Mouse (Mus musculus) liver, adult 10 weeks (tissue): ENCODE data around the gene Gm49320. TPM values are rescaled to one million over a fixed set of nuclear protein-coding genes. Genes with fewer than 3 reads are reported as not detected.

ENCODE experiments used
- polyA plus RNA-seq: library from polyadenylated mRNA; stranded (reverse); fragments of 350-450 nt; fragmentation: Illumina TruSeq; extraction: RNeasy Lipid Tissue Mini Kit (QIAGEN cat#74804); gene quantifications from one replicate; pipeline ENCODE4 v1.2.3, GENCODE M21; 2014; ENCODE audit warnings: low read depth, low replicate concordance

The Gm49320 gene
- polyA plus RNA-seq: not detected

DNA sequence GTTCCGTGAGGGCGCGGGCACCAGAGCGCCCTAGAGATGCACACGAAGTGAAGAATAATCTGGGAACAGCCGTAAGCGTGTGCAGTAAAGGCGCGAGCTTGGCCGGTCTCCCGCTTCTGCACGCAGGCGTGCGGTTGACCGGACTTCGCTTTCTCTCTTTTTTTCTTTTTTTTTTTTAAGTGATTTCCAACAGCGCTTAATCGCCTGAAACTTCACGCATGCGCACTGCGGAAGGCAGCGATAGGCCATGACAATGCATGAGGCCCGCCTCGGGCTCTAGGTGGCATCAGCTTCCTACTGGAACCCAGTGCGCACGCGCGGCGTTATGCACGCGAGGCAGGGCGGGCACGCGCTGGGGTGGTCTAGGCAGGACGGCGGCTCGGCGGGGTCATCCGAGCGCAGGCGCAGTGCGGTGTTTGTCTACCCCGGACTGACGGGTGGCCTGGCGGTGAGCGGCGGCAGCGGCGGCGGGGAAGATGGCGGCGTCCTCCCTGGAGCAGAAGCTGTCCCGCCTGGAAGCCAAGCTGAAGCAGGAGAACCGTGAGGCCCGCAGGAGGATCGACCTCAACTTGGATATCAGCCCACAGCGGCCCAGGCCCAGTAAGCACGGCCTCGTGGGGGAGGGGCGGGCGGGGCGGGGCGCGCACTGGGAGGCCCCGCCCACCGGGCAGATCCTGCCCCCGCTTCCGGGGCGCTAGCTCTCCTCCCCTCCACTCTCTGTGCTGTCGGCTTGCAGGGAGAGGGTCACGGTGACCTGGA is at the start of gene Gm49320, which contains the start of gene Map2k7:
Gene Gm49320 (plus strand): TSS at position 432 of the 759 bp plus-strand sequence.
Gene Map2k7 (plus strand): TSS at position 307 of the 759 bp plus-strand sequence.

GRCm38 (mm10) chr8:4216791-4217621 is 21.7 kb upstream of the Gm49320 start, which contains the start of gene Prr36:
Prr36 (minus strand) TSS chr8:4217459.

DNA sequence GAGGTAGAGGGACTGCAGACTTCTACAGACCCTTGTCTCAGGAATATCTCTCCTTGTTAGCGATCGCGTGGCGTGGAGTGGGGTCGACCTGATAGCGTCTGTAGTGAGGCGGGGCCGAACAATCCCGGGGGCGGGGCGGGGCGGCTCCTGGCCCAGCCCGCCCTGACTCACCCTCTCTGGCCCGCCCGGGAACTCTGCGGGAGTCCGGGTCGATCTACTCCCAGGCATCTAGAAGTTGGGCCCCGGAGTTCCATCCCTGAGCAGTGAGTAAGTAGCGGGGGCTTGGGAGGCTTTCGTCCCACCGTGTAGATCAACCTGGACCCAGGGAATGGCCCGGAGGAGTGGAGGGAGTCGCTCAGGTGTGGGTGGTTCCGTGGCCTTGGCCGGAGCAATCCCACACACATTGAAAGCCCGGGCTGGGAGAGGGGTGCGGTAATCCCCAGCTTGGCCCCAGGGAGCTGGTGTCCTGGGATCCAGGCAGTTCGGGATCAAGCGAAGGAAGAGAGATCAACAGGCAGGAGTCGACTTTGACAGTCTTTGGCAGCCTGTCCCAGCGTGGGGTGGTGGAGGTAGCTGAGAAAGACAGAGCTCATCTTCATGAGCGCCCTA is 11.8 kb upstream of the Gm49320 start, which contains the start of gene Lrrc8e:
Gene Lrrc8e (plus strand): TSS at position 89 of the 609 bp plus-strand sequence.

DNA sequence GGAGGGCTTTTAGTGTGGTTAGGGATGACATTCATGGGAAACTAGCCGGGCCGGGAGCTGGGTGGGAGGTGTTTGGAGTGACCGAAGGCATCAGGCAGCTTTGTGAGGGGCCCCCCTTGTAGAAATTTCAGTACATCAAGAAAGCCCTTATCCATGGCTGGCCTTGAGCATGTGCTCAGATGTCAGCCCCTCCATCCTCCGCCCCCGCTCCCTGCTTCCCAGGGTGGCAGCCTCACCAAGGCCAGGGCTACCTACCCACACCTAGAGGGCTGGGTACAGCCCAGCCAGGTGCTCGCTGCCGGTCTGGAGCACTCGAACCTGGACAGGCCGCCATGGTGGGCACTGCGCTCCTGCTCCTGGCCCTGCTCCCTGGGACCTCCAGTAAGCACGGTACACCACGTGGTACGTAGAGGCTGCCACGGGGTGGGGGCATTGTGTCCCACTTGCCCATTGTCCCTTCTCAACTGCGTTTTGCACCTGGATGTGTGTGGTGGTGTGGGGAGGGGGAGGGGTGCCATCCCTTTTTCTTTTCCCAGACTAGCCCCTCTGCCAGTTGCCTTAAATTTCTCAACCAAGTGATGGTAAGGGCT is 9.4 kb downstream of the Gm49320 start, which contains the start of gene Tgfbr3l:
Gene Tgfbr3l (plus strand): TSS at position 264 of the 590 bp plus-strand sequence.

GRCm38 (mm10) chr8:4252934-4253841 is 14.5 kb downstream of the Gm49320 start, which contains the start of gene Snapc2:
Snapc2 (plus strand) TSS chr8:4253080.

GRCm38 (mm10) chr8:4259125-4259804 is 20.6 kb downstream of the Gm49320 start, which contains the start of gene Ctxn1:
Ctxn1 (minus strand) TSS chr8:4259274.

DNA sequence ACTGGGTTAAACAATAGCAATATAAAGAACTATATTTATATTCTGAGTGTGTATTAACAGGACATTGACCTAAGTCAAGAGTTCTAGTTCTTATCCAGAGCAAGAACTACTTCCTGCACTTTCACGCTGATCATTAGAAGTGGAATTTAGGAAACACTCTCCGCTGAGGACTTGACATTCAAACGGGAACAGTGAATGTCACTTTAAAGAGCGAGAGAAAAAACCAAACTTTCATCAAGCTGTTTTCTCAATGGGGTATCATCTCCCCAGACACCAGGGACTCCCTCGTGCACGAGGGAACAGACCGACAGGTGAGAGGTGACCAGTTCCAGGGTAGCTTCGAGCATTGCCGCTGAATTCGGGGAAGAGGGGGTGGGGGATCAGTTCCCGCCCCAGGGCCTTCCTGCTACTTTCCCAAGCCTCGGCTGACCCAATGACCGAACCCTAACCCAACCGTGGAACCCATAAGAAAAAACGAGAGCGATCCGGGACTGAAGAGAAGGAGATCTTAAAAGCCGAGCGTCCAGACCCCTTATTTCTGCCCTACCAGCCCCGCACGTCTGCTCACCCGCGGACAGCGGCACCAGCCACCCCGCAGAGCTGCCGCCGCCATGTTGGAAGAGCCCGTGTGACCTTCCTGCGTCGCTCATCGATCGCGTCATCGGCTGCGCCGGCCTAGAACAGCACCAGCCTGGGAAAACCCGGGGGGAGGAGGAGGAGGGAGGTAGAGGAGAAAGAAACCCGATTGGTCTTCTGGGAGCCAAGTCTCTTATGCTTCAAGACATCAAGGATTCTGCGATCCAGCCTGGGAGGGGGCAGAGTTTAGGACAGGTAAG is 36.8 kb downstream of the Gm49320 start, which contains the start of gene Timm44:
Gene Timm44 (minus strand): TSS at position 639 of the 836 bp plus-strand sequence.

Other genes starting within 250 kb of the Gm49320 start
- not detected for gene Cd209f, start 133.0 kb upstream of the Gm49320 start, polyA plus RNA-seq
- not detected for gene Cd209g, start 104.8 kb upstream of the Gm49320 start, polyA plus RNA-seq
- 1.2 TPM for gene Evi5l, start 72.3 kb upstream of the Gm49320 start, polyA plus RNA-seq
- gene Prr36, start 21.4 kb upstream of the Gm49320 start, polyA plus RNA-seq: not detected
- 0.13 TPM for gene Lrrc8e, start 12.0 kb upstream of the Gm49320 start, polyA plus RNA-seq
- gene Map2k7, start 125 bp upstream of the Gm49320 start, polyA plus RNA-seq: 4.9 TPM
- gene Tgfbr3l, start 9.3 kb downstream of the Gm49320 start, polyA plus RNA-seq: 7.4 TPM
- gene Snapc2, start 14.2 kb downstream of the Gm49320 start, polyA plus RNA-seq: 3.2 TPM
- gene Ctxn1, start 20.4 kb downstream of the Gm49320 start, polyA plus RNA-seq: not detected
- gene Timm44, start 37.0 kb downstream of the Gm49320 start, polyA plus RNA-seq: 74.0 TPM
- gene Ccl25, start 86.3 kb downstream of the Gm49320 start, polyA plus RNA-seq: 13.1 TPM
- gene Elavl1, start 86.5 kb downstream of the Gm49320 start, polyA plus RNA-seq: 31.0 TPM